Mouse (Mus musculus) stomach, postnatal 0 days (tissue): ENCODE data around the gene Mical3.

Experiments used
- CTCF ChIP-seq: IDR thresholded peaks from 2 replicates; pipeline ENCODE4 v1.5.1; 2016; ENCODE audit warnings: antibody characterized with exemption, low read depth, mild to moderate bottlenecking, moderate library complexity
- EP300 ChIP-seq: optimal IDR thresholded peaks from 2 replicates; pipeline ENCODE3; 2016; ENCODE audit warnings: antibody characterized with exemption

DNA sequence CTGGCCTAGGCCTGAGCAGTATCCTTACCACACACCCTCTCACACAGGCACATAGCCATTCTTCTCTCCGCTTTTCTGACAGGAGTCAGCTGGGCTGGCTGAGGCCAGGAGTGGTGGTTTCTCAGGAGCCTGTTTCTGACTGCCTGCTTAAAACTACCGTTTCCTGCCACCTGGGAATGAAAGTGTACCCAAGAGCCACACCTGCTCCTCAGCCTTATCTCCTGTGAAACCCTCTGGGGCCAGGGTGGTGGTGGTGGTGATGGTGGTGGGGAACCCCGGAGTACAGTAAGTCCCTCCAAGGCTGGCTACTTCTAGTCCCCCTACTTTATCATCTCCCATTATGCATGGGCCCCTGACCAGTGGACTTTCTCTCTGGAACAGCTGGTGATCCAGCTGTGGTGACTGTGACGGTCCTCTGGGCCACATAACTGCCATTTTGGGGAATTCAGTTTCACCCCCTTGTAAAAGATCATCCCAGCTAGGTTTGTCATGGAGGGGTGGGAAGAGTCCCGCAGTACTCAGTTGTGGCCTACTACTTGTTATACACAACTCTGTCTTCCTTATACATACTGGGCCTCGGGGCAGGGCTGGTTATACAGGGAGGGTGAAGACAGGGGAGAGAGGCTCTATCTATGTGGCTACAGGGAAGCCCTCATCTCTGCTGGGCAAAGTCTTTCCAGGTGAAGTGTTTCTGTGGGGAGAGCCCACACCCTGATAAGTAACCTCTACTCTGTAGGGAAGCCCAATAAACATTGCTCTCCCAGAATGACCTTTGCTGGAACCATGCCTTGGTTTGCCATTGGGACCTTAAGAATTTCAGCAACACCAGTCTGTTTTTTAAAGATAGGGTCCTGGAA is 200.1 kb downstream of the Mical3 start:
- TF ChIP-seq CTCF, result no peak
- no peak for TF ChIP-seq EP300
